Mouse (Mus musculus) cerebellum, adult 2 months (tissue): ENCODE results near the gene Serpina1f. TPM values are rescaled to one million over a fixed set of nuclear protein-coding genes. Genes with fewer than 3 reads are reported as not detected.

Source experiments
- DNase-seq, 2 experiments: peaks; one replicate each; pipeline ENCODE4 v3.0.0; 2021
- H3K27ac ChIP-seq: fragments of 200-500 bp; 2 replicates; pipeline ENCODE4 v1.5.1; 2012; ENCODE audit warnings: low read length, control low read depth, inconsistent platforms; ENCODE audit not compliant: insufficient read depth
- H3K27me3 ChIP-seq: fragments of 200-500 bp; 2 replicates; pipeline ENCODE4 v1.6.1; 2012; ENCODE audit warnings: inconsistent platforms, mild to moderate bottlenecking, low read length, moderate library complexity; ENCODE audit not compliant: control insufficient read depth, insufficient read depth
- H3K4me1 ChIP-seq: fragments of 200-500 bp; 2 replicates; pipeline ENCODE4 v1.6.1; 2011; ENCODE audit warnings: low read length; ENCODE audit not compliant: control insufficient read depth, insufficient read depth
- H3K4me3 ChIP-seq: fragments of 200-500 bp; replicated peaks from 2 replicates; pipeline ENCODE3; 2011; ENCODE audit warnings: mild to moderate bottlenecking, low read depth, low read length, control low read depth; ENCODE audit not compliant: insufficient read depth
- CTCF ChIP-seq: fragments of 200-500 bp; IDR thresholded peaks from 2 replicates; pipeline ENCODE4 v1.5.1; 2011; ENCODE audit warnings: low read depth, mild to moderate bottlenecking, control low read depth, low read length, moderate library complexity, borderline replicate concordance; ENCODE audit not compliant: insufficient read depth
- POLR2A ChIP-seq: fragments of 200-500 bp; IDR thresholded peaks from 2 replicates; pipeline ENCODE4 v1.6.1; 2011; ENCODE audit warnings: low read length, control low read depth, borderline replicate concordance; ENCODE audit not compliant: insufficient read depth
- WGBS: fragments of 180-500 bp; shearing (Covaris S2); methylation state at CpG from one replicate; pipeline ENCODE4 v1.1.7; 2018; 5-methylcytosine and 5-hydroxymethylcytosine counted together
- polyA plus RNA-seq: library from polyadenylated mRNA; depleted of rRNA; stranded (reverse); fragments of >200 nt; gene quantifications from 2 replicates; pipeline ENCODE4 v1.2.3, GENCODE M21; 2012; rRNA removed

Gene Serpina1f
- polyA plus RNA-seq, 1 experiment: not detected

GRCm38 (mm10) chr12:103643336-103643735 lies 52.0 kb downstream of the Serpina1f start:
- 0% methylated on average over 2 of the region's 2 CpGs for WGBS
- TF ChIP-seq CTCF (peak; percentile 66), POLR2A (no peak)

More at GRCm38 (mm10) chr12:103643336-103643735, 52.0 kb downstream of the Serpina1f start:
- peak; percentile 41 to 69 for DNase-seq
- Histone ChIP-seq H3K27ac (no peak overlapping the region), H3K4me3 (no peak overlapping the region), H3K4me1 (no peaks in the 10 kb centered on the region), H3K27me3 (no peaks in the 10 kb centered on the region)

Other genes starting within 250 kb of the Serpina1f start
- not detected in 2 replicates for gene Ifi27l2b, start 238.3 kb downstream of the Serpina1f start, polyA plus RNA-seq
- 21.9 and 22.3 TPM in 2 replicates for gene Ppp4r4, start 163.2 kb downstream of the Serpina1f start, polyA plus RNA-seq
- gene Serpina10, start 64.1 kb downstream of the Serpina1f start, polyA plus RNA-seq: not detected in 2 replicates
- not detected in 2 replicates for gene Serpina6, start 38.3 kb downstream of the Serpina1f start, polyA plus RNA-seq
- not detected in 2 replicates for gene Serpina16, start 19.4 kb downstream of the Serpina1f start, polyA plus RNA-seq
- not detected in 2 replicates for gene Serpina1d, start 78.1 kb upstream of the Serpina1f start, polyA plus RNA-seq
- not detected in 2 replicates for gene Serpina1b, start 134.8 kb upstream of the Serpina1f start, polyA plus RNA-seq
- not detected in 2 replicates for gene Serpina1a, start 168.0 kb upstream of the Serpina1f start, polyA plus RNA-seq
- not detected in 2 replicates for gene Serpina1c, start 209.4 kb upstream of the Serpina1f start, polyA plus RNA-seq